Mouse (Mus musculus): ENCODE data around the gene Rnf215.

Gene Rnf215

GRCm38 (mm10) chr11:4190677-4191076 lies 55.7 kb downstream of the Rnf215 start:
- DNase-seq (ENCODE audit: low read depth, low spot score): no peak
